Mouse (Mus musculus): ENCODE measurements around the gene Gbx2. TPM values are rescaled to one million over a fixed set of nuclear protein-coding genes. Genes with fewer than 3 reads are reported as not detected.

Gene Gbx2
- polyA plus RNA-seq, 1 experiment from 2014 or later = 29.7 TPM

DNA sequence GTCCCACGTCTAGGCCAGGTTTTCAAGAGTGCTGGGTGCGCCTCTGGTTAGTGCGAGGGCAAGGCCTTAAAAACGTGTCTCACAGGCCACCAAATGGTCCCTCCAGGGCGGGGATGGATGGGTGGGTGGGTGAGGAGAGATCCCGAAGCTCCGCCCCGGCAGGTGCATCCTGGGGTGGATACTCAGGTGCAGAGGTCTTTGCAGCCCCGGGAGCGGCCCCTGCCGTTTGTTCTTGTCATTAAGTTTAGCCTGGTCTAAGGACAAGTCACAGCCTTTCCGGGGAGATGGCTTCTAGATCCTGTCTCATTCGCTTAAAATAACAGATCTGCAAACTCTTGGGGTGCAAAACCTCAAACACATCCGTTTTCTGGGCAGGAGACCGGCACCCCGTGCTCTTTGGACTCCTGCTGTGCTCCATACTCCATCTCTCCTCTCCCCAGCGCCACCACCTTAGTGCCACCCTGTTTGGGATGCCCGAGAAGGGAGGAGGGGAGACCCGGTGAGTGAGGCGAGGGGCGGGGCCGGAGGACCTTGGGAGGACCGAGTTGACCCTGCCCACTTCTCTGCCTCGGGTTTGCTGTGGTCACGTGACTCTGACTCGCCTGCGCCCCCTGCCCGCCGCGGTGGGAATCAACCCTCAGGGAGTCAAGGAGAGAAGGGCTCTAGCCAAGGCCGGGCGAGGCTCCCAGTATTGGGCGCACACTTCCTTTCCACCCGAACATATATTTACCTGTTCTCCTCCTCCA is 9.2 kb upstream of the Gbx2 start:
- no peaks in the 10 kb centered on the region for H3K9me3 ChIP-seq (replicated peaks; ENCODE audit: control insufficient read depth, low read length, poor library complexity, severe bottlenecking)
- H3K4me3 ChIP-seq (ENCODE audit: low read depth, low read length) = no peak overlapping the region
- no peak overlapping the region for H3K4me2 ChIP-seq (ENCODE audit: low read length)
- H3K9ac ChIP-seq (ENCODE audit: low read depth, low read length) = no peak overlapping the region
- peaks cover 67% of the 10 kb centered on the region for H3K27me3 ChIP-seq (ENCODE audit: control insufficient read depth, insufficient read depth, low read depth, low read length)
- no peaks in the 10 kb centered on the region for H3K36me3 ChIP-seq (ENCODE audit: control insufficient read depth, insufficient read depth, low read length)
- WGBS = 4% methylated on average over 34 of the region's 34 CpGs
- no peak overlapping the region for H3K27ac ChIP-seq (ENCODE audit: low read length)
- peaks cover 16% of the 10 kb centered on the region; the same call in 1 of the 2 replicates for H3K4me1 ChIP-seq (ENCODE audit: control insufficient read depth, insufficient read depth, low read length)
- no peak for ATAC-seq

- Histone ChIP-seq H3K9ac (ENCODE audit: low read depth, low read length) (no peak overlapping the region), H3K27me3 (ENCODE audit: control insufficient read depth, insufficient read depth, low read depth, low read length) (peaks cover 63% of the 10 kb centered on the region), H3K4me3 (ENCODE audit: low read depth, low read length) (no peak overlapping the region), H3K9me3 (replicated peaks; ENCODE audit: control insufficient read depth, low read length, poor library complexity, severe bottlenecking) (no peaks in the 10 kb centered on the region), H3K36me3 (ENCODE audit: control insufficient read depth, insufficient read depth, low read length) (no peaks in the 10 kb centered on the region), H3K27ac (ENCODE audit: low read length) (no peak overlapping the region), H3K4me1 (ENCODE audit: control insufficient read depth, insufficient read depth, low read length) (peaks cover 16% of the 10 kb centered on the region; the same call in 1 of the 2 replicates), H3K4me2 (ENCODE audit: low read length) (no peak overlapping the region)
- WGBS = 25% methylated on average over 16 of the region's 16 CpGs
- no peak for ATAC-seq
These were observed 8.6 kb upstream of the Gbx2 start for GRCm38 (mm10) chr1:89939596-89939960.

- WGBS = 25% methylated on average over 16 of the region's 16 CpGs
- Histone ChIP-seq H3K9me3 (replicated peaks; ENCODE audit: control insufficient read depth, low read length, poor library complexity, severe bottlenecking) (no peaks in the 10 kb centered on the region), H3K4me2 (ENCODE audit: low read length) (no peak overlapping the region), H3K36me3 (ENCODE audit: control insufficient read depth, insufficient read depth, low read length) (no peaks in the 10 kb centered on the region), H3K4me1 (ENCODE audit: control insufficient read depth, insufficient read depth, low read length) (peaks cover 16% of the 10 kb centered on the region; the same call in 1 of the 2 replicates), H3K27me3 (ENCODE audit: control insufficient read depth, insufficient read depth, low read depth, low read length) (peaks cover 58% of the 10 kb centered on the region), H3K4me3 (ENCODE audit: low read depth, low read length) (no peak overlapping the region), H3K27ac (ENCODE audit: low read length) (no peak overlapping the region), H3K9ac (ENCODE audit: low read depth, low read length) (no peak overlapping the region)
- ATAC-seq = no peak
These were observed 8.1 kb upstream of the Gbx2 start for GRCm38 (mm10) chr1:89938884-89939595.

DNA sequence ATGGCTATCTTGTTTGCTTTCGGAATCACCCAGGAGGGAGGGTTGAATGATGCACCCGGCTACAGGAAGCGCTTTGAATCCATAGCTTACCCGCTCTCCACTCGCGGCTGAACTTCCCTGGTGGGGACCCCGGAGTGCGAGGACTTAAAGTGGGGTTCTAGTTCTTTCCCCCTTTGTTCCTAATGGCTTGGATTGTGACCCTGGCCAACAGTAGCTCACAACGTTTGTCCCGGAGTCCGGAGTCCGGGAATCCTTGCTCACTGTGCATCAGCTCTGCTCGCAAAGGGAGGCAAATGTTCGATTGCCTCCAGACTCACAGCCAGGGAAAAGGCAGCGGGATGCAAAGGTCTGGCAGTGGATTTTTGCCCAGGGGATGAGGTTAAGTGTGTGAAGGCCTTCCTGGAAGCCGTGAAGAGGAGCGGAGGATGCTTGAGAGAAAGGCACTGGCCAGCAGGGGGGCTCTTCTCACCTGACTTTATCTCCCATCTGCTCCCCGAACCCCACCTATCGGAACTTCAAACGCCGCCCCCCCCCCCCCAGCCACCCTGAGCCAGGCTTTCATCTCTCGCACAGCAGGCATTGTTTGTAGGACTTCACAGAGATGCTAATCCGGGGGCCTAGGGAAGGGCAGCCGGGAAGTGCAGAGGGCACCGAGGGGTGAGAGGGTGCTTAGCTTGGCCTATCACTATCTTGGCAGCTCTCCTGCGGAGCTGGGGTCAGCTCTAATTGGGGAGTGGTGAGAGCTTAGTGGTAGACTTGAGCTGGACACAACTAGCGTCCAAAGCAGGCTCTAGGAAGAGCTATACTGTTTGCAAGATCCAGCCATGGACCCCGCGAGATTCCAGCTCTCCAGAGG is 4.7 kb upstream of the Gbx2 start:
- 3% methylated on average over 29 of the region's 29 CpGs for WGBS
- Histone ChIP-seq H3K4me2 (ENCODE audit: low read length) (0 out of 2 replicates have a peak overlapping the region, but pooled peaks have one; percentile 8), H3K9me3 (replicated peaks; ENCODE audit: control insufficient read depth, low read length, poor library complexity, severe bottlenecking) (no peaks in the 10 kb centered on the region), H3K9ac (ENCODE audit: low read depth, low read length) (0 out of 2 replicates have a peak overlapping the region, but pooled peaks have one; percentile 16), H3K36me3 (ENCODE audit: control insufficient read depth, insufficient read depth, low read length) (no peaks in the 10 kb centered on the region), H3K4me1 (ENCODE audit: control insufficient read depth, insufficient read depth, low read length) (peaks cover 6% of the 10 kb centered on the region), H3K4me3 (ENCODE audit: low read depth, low read length) (no peak overlapping the region), H3K27me3 (ENCODE audit: control insufficient read depth, insufficient read depth, low read depth, low read length) (peaks cover 63% of the 10 kb centered on the region), H3K27ac (ENCODE audit: low read length) (no peak overlapping the region)
- no peak for ATAC-seq

- 3% methylated on average over 19 of the region's 19 CpGs for WGBS
- Histone ChIP-seq H3K27ac (ENCODE audit: low read length) (no peak overlapping the region), H3K4me3 (ENCODE audit: low read depth, low read length) (no peak overlapping the region), H3K36me3 (ENCODE audit: control insufficient read depth, insufficient read depth, low read length) (no peaks in the 10 kb centered on the region), H3K4me2 (ENCODE audit: low read length) (0 out of 2 replicates have a peak overlapping the region, but pooled peaks have one; percentile 8), H3K9ac (ENCODE audit: low read depth, low read length) (no peak overlapping the region), H3K27me3 (ENCODE audit: control insufficient read depth, insufficient read depth, low read depth, low read length) (peaks cover 61% of the 10 kb centered on the region), H3K4me1 (ENCODE audit: control insufficient read depth, insufficient read depth, low read length) (peaks cover 14% of the 10 kb centered on the region), H3K9me3 (replicated peaks; ENCODE audit: control insufficient read depth, low read length, poor library complexity, severe bottlenecking) (no peaks in the 10 kb centered on the region)
- no peak for ATAC-seq
These were observed 3.6 kb upstream of the Gbx2 start for GRCm38 (mm10) chr1:89934316-89935260.

GRCm38 (mm10) chr1:89933786-89934185 is 2.8 kb upstream of the Gbx2 start:
- H3K4me3 ChIP-seq (ENCODE audit: low read depth, low read length) = no peak overlapping the region
- no peaks in the 10 kb centered on the region for H3K36me3 ChIP-seq (ENCODE audit: control insufficient read depth, insufficient read depth, low read length)
- under 1% methylated on average over 21 of the region's 21 CpGs for WGBS
- no peak for ATAC-seq
- H3K9me3 ChIP-seq (replicated peaks; ENCODE audit: control insufficient read depth, low read length, poor library complexity, severe bottlenecking) = no peaks in the 10 kb centered on the region
- H3K27me3 ChIP-seq (ENCODE audit: control insufficient read depth, insufficient read depth, low read depth, low read length) = peaks cover 56% of the 10 kb centered on the region
- H3K9ac ChIP-seq (ENCODE audit: low read depth, low read length) = no peak overlapping the region
- peak overlapping the region; percentile 8; the same call in 1 of the 2 replicates for H3K4me2 ChIP-seq (ENCODE audit: low read length)
- no peak overlapping the region for H3K27ac ChIP-seq (ENCODE audit: low read length)
- peaks cover 14% of the 10 kb centered on the region for H3K4me1 ChIP-seq (ENCODE audit: control insufficient read depth, insufficient read depth, low read length)

DNA sequence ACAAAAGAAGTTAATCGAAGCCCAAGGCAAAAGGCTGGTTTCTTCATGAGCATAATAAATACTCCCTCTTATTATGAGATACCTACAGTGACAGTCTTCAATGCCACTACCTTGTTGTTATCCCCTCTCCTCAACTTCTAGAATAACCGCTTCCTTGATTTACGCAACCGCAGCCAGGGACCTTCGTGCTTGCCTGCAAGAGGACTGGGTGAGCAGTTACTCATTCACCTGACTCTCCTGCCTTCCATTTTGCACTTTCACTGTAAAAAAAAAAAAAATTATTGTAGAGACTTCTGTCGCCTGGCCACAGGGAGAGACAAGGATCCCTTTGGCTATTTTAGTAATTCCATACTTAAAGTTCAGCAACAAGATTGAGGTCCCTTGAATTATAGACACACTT is 2.0 kb upstream of the Gbx2 start:
- H3K4me1 ChIP-seq (ENCODE audit: control insufficient read depth, insufficient read depth, low read length) = peaks cover 14% of the 10 kb centered on the region
- no peak overlapping the region for H3K4me2 ChIP-seq (ENCODE audit: low read length)
- no peaks in the 10 kb centered on the region for H3K9me3 ChIP-seq (replicated peaks; ENCODE audit: control insufficient read depth, low read length, poor library complexity, severe bottlenecking)
- no peak overlapping the region for H3K4me3 ChIP-seq (ENCODE audit: low read depth, low read length)
- H3K27ac ChIP-seq (ENCODE audit: low read length) = no peak overlapping the region
- no peak for ATAC-seq
- WGBS = 4% methylated on average over 6 of the region's 6 CpGs
- H3K9ac ChIP-seq (ENCODE audit: low read depth, low read length) = no peak overlapping the region
- no peaks in the 10 kb centered on the region for H3K36me3 ChIP-seq (ENCODE audit: control insufficient read depth, insufficient read depth, low read length)
- peaks cover 56% of the 10 kb centered on the region for H3K27me3 ChIP-seq (ENCODE audit: control insufficient read depth, insufficient read depth, low read depth, low read length)

DNA sequence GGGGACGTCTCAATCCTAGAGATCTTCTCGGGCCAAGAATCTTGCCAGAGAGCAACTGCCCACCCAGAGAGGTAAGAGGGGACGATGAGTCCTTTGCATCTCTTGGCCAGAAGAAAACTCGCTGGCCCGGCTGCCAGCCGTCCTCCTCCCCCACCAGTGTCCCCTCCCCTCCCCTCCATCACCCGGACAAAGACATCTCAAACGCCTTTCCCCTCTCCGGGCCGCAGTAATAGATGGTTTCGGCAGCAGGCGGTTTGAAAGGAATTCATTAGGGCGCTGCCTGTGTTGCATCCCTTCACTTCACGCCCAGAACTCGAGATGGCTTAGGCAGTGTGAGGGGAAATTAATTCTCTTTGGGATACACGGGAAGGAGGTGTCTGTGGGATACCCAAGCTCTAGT is 1.6 kb upstream of the Gbx2 start:
- H3K9me3 ChIP-seq (replicated peaks; ENCODE audit: control insufficient read depth, low read length, poor library complexity, severe bottlenecking) = no peaks in the 10 kb centered on the region
- H3K27me3 ChIP-seq (ENCODE audit: control insufficient read depth, insufficient read depth, low read depth, low read length) = peaks cover 56% of the 10 kb centered on the region
- no peak overlapping the region for H3K4me2 ChIP-seq (ENCODE audit: low read length)
- H3K36me3 ChIP-seq (ENCODE audit: control insufficient read depth, insufficient read depth, low read length) = no peaks in the 10 kb centered on the region
- ATAC-seq = no peak
- no peak overlapping the region for H3K4me3 ChIP-seq (ENCODE audit: low read depth, low read length)
- no peak overlapping the region for H3K9ac ChIP-seq (ENCODE audit: low read depth, low read length)
- H3K27ac ChIP-seq (ENCODE audit: low read length) = no peak overlapping the region
- peaks cover 14% of the 10 kb centered on the region for H3K4me1 ChIP-seq (ENCODE audit: control insufficient read depth, insufficient read depth, low read length)
- 1% methylated on average over 16 of the region's 16 CpGs for WGBS

Measured in midbrain, embryonic 16.5 days (tissue).